Mouse (Mus musculus): ENCODE measurements around the gene Pls3. TPM values are rescaled to one million over a fixed set of nuclear protein-coding genes. Genes with fewer than 3 reads are reported as not detected.

Gene Pls3
- polyA plus RNA-seq (2014; fragmentation: Nextera tagmentation; extraction: Ambion mirVana) = 61.0 and 61.9 TPM in 2 replicates

GRCm38 (mm10) chrX:75874332-75875291 lies at the start of gene Pls3:
Gene Pls3 (minus strand): TSS chrX:75875182.
- peak within 1 kb of the TSS; percentile 61 for H3K4me2 ChIP-seq (ENCODE audit: low read length)
- no peaks in the 10 kb centered on the region for H3K4me1 ChIP-seq (ENCODE audit: control insufficient read depth in 2 of 2, insufficient read depth in 2 of 2, low read length in 2 of 2)
- H3K9me3 ChIP-seq (ENCODE audit: control insufficient read depth, low read length) = no peaks in the 10 kb centered on the region
- H3K27me3 ChIP-seq (ENCODE audit: control insufficient read depth, insufficient read depth, low read length) = no peaks in the 10 kb centered on the region
- 10% methylated on average over 40 of the region's 45 CpGs for WGBS
- H3K9ac ChIP-seq (ENCODE audit: low read length) = peak within 1 kb of the TSS; percentile 75
- H3K4me3 ChIP-seq (ENCODE audit: control insufficient read depth in 1 of 2, insufficient read depth in 1 of 2, low read depth in 1 of 2, low read length in 2 of 2) = peak within 1 kb of the TSS; percentile 52 to 82
- no peaks in the 10 kb centered on the region for H3K36me3 ChIP-seq (ENCODE audit: control insufficient read depth, insufficient read depth, low read length)
- peak; percentile 95 for ATAC-seq (ENCODE audit: insufficient number of reproducible peaks, insufficient read depth, low FRiP score, low read depth)
- peak within 1 kb of the TSS; percentile 86 to 90 for H3K27ac ChIP-seq (replicated peaks in 1 of 2; ENCODE audit: control insufficient read depth in 1 of 2, insufficient read depth in 1 of 2, low read depth in 2 of 2, low read length in 2 of 2)

GRCm38 (mm10) chrX:75895716-75896115 lies 20.7 kb upstream of the Pls3 start:
- no peak for ATAC-seq (ENCODE audit: insufficient number of reproducible peaks, insufficient read depth, low FRiP score, low read depth)
- WGBS = 59% methylated on average over 6 of the region's 6 CpGs
- H3K4me2 ChIP-seq (ENCODE audit: low read length) = no peak overlapping the region
- H3K4me1 ChIP-seq (ENCODE audit: control insufficient read depth in 2 of 2, insufficient read depth in 2 of 2, low read length in 2 of 2) = no peaks in the 10 kb centered on the region
- H3K9me3 ChIP-seq (ENCODE audit: control insufficient read depth, low read length) = no peaks in the 10 kb centered on the region
- no peak overlapping the region for H3K4me3 ChIP-seq (ENCODE audit: control insufficient read depth in 1 of 2, insufficient read depth in 1 of 2, low read depth in 1 of 2, low read length in 2 of 2)
- no peak overlapping the region for H3K9ac ChIP-seq (ENCODE audit: low read length)
- no peaks in the 10 kb centered on the region for H3K27me3 ChIP-seq (ENCODE audit: control insufficient read depth, insufficient read depth, low read length)
- H3K36me3 ChIP-seq (ENCODE audit: control insufficient read depth, insufficient read depth, low read length) = no peaks in the 10 kb centered on the region
- no peak overlapping the region for H3K27ac ChIP-seq (replicated peaks in 1 of 2; ENCODE audit: control insufficient read depth in 1 of 2, insufficient read depth in 1 of 2, low read depth in 2 of 2, low read length in 2 of 2)

- H3K27ac ChIP-seq (replicated peaks in 1 of 2; ENCODE audit: control insufficient read depth in 1 of 2, insufficient read depth in 1 of 2, low read depth in 2 of 2, low read length in 2 of 2) = no peak overlapping the region
- H3K4me3 ChIP-seq (ENCODE audit: control insufficient read depth in 1 of 2, insufficient read depth in 1 of 2, low read depth in 1 of 2, low read length in 2 of 2) = peak overlapping the region; percentile 52 to 82
- H3K27me3 ChIP-seq (ENCODE audit: control insufficient read depth, insufficient read depth, low read length) = no peaks in the 10 kb centered on the region
- no peak for ATAC-seq (ENCODE audit: insufficient number of reproducible peaks, insufficient read depth, low FRiP score, low read depth)
- no peaks in the 10 kb centered on the region for H3K9me3 ChIP-seq (ENCODE audit: control insufficient read depth, low read length)
- 0 out of 2 replicates have a peak overlapping the region, but pooled peaks have one; percentile 12 for H3K9ac ChIP-seq (ENCODE audit: low read length)
- 24% methylated on average over 5 of the region's 5 CpGs for WGBS
- H3K4me2 ChIP-seq (ENCODE audit: low read length) = peak overlapping the region; percentile 61
- no peaks in the 10 kb centered on the region for H3K36me3 ChIP-seq (ENCODE audit: control insufficient read depth, insufficient read depth, low read length)
- H3K4me1 ChIP-seq (ENCODE audit: control insufficient read depth in 2 of 2, insufficient read depth in 2 of 2, low read length in 2 of 2) = no peaks in the 10 kb centered on the region
These were observed 584 bp upstream of the Pls3 start for GRCm38 (mm10) chrX:75875566-75875965.

GRCm38 (mm10) chrX:75873813-75874212 lies 1.2 kb downstream of the Pls3 start:
- WGBS = 10% methylated on average over 15 of the region's 15 CpGs
- H3K4me2 ChIP-seq (ENCODE audit: low read length) = peak overlapping the region; percentile 61
- ATAC-seq (ENCODE audit: insufficient number of reproducible peaks, insufficient read depth, low FRiP score, low read depth) = no peak
- H3K9ac ChIP-seq (ENCODE audit: low read length) = peak overlapping the region; percentile 75
- H3K27me3 ChIP-seq (ENCODE audit: control insufficient read depth, insufficient read depth, low read length) = no peaks in the 10 kb centered on the region
- peak overlapping the region; percentile 52 to 82 for H3K4me3 ChIP-seq (ENCODE audit: control insufficient read depth in 1 of 2, insufficient read depth in 1 of 2, low read depth in 1 of 2, low read length in 2 of 2)
- no peaks in the 10 kb centered on the region for H3K9me3 ChIP-seq (ENCODE audit: control insufficient read depth, low read length)
- no peaks in the 10 kb centered on the region for H3K36me3 ChIP-seq (ENCODE audit: control insufficient read depth, insufficient read depth, low read length)
- peak overlapping the region; percentile 44 to 86; a peak in 3 of 4 replicates for H3K27ac ChIP-seq (replicated peaks in 1 of 2; ENCODE audit: control insufficient read depth in 1 of 2, insufficient read depth in 1 of 2, low read depth in 2 of 2, low read length in 2 of 2)
- no peaks in the 10 kb centered on the region for H3K4me1 ChIP-seq (ENCODE audit: control insufficient read depth in 2 of 2, insufficient read depth in 2 of 2, low read length in 2 of 2)

GRCm38 (mm10) chrX:75873253-75873652 lies 1.7 kb downstream of the Pls3 start:
- Histone ChIP-seq H3K27me3 (ENCODE audit: control insufficient read depth, insufficient read depth, low read length) (no peaks in the 10 kb centered on the region), H3K9ac (ENCODE audit: low read length) (peak overlapping the region; percentile 75; the same call in 1 of the 2 replicates), H3K27ac (replicated peaks in 1 of 2; ENCODE audit: control insufficient read depth in 1 of 2, insufficient read depth in 1 of 2, low read depth in 2 of 2, low read length in 2 of 2) (peak overlapping the region in 1 of 2 experiments; percentile 86; a peak in 2 of 4 replicates), H3K4me2 (ENCODE audit: low read length) (peak overlapping the region; percentile 61), H3K4me3 (ENCODE audit: control insufficient read depth in 1 of 2, insufficient read depth in 1 of 2, low read depth in 1 of 2, low read length in 2 of 2) (peak overlapping the region; percentile 52 to 82; a peak in 3 of 4 replicates), H3K4me1 (ENCODE audit: control insufficient read depth in 2 of 2, insufficient read depth in 2 of 2, low read length in 2 of 2) (no peaks in the 10 kb centered on the region), H3K9me3 (ENCODE audit: control insufficient read depth, low read length) (no peaks in the 10 kb centered on the region), H3K36me3 (ENCODE audit: control insufficient read depth, insufficient read depth, low read length) (no peaks in the 10 kb centered on the region)
- 40% methylated on average over 4 of the region's 4 CpGs for WGBS
- ATAC-seq (ENCODE audit: insufficient number of reproducible peaks, insufficient read depth, low FRiP score, low read depth) = no peak

GRCm38 (mm10) chrX:75871855-75872254 lies 3.1 kb downstream of the Pls3 start:
- Histone ChIP-seq H3K4me2 (ENCODE audit: low read length) (no peak overlapping the region), H3K36me3 (ENCODE audit: control insufficient read depth, insufficient read depth, low read length) (no peaks in the 10 kb centered on the region), H3K9ac (ENCODE audit: low read length) (no peak overlapping the region), H3K4me3 (ENCODE audit: control insufficient read depth in 1 of 2, insufficient read depth in 1 of 2, low read depth in 1 of 2, low read length in 2 of 2) (no peak overlapping the region), H3K4me1 (ENCODE audit: control insufficient read depth in 2 of 2, insufficient read depth in 2 of 2, low read length in 2 of 2) (no peaks in the 10 kb centered on the region), H3K27ac (replicated peaks in 1 of 2; ENCODE audit: control insufficient read depth in 1 of 2, insufficient read depth in 1 of 2, low read depth in 2 of 2, low read length in 2 of 2) (no peak overlapping the region), H3K9me3 (ENCODE audit: control insufficient read depth, low read length) (no peaks in the 10 kb centered on the region), H3K27me3 (ENCODE audit: control insufficient read depth, insufficient read depth, low read length) (no peaks in the 10 kb centered on the region)
- WGBS = 85% methylated on average over 2 of the region's 2 CpGs
- no peak for ATAC-seq (ENCODE audit: insufficient number of reproducible peaks, insufficient read depth, low FRiP score, low read depth)

- WGBS = 61% methylated on average over 3 of the region's 3 CpGs
- Histone ChIP-seq H3K27ac (replicated peaks in 1 of 2; ENCODE audit: control insufficient read depth in 1 of 2, insufficient read depth in 1 of 2, low read depth in 2 of 2, low read length in 2 of 2) (no peak overlapping the region), H3K4me3 (ENCODE audit: control insufficient read depth in 1 of 2, insufficient read depth in 1 of 2, low read depth in 1 of 2, low read length in 2 of 2) (no peak overlapping the region), H3K9me3 (ENCODE audit: control insufficient read depth, low read length) (no peaks in the 10 kb centered on the region), H3K36me3 (ENCODE audit: control insufficient read depth, insufficient read depth, low read length) (0 out of 2 replicates have a peak, but pooled peaks cover 3% of the 10 kb centered on the region), H3K4me2 (ENCODE audit: low read length) (no peak overlapping the region), H3K9ac (ENCODE audit: low read length) (no peak overlapping the region), H3K27me3 (ENCODE audit: control insufficient read depth, insufficient read depth, low read length) (no peaks in the 10 kb centered on the region), H3K4me1 (ENCODE audit: control insufficient read depth in 2 of 2, insufficient read depth in 2 of 2, low read length in 2 of 2) (no peaks in the 10 kb centered on the region; a peak in 1 of 4 replicates)
- ATAC-seq (ENCODE audit: insufficient number of reproducible peaks, insufficient read depth, low FRiP score, low read depth) = no peak
These were observed 13.3 kb downstream of the Pls3 start for GRCm38 (mm10) chrX:75861715-75862114.

Data from heart, embryonic 14.5 days (tissue).